Comparison of ENCODE assay signal across 8 mouse cellular contexts in the genomic region with DNA sequence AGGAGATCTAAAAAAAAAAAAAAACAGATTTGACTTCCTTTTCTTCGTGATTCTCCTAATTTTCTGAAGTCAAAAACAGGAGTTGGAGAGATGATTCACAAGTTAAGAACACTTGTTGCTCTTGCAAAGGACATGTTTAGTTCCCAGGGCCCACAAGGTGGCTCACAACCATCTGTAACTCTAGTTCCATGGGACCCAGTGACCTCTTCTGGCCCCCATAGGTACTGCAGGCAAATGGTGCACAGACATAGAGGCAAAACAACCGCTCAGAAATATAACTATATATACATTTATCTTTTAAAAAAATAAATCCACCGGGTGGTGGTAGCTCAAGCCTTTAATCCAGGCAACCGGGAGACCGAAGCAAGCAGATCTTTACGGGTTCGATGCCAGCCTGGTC. TPM values are rescaled to one million over a fixed set of nuclear protein-coding genes. Genes with fewer than 3 reads are reported as not detected.
A peak's percentile ranks its signal among the peaks of the same experiment; 100 is the strongest.
DNase-seq lines count a peak whose midpoint lies in the region; ATAC-seq and TF ChIP-seq lines count a peak whose summit lies in the region.

No protein-coding gene starts in this region.

- no peaks in the 10 kb centered on the region for H3K4me1 ChIP-seq in hindbrain, postnatal 0 days (ENCODE audit: insufficient read depth, low read length)
- 0 out of 2 replicates have a peak, but pooled peaks cover 2% of the 10 kb centered on the region for H3K4me1 ChIP-seq in limb, embryonic 11.5 days (ENCODE audit: control insufficient read depth, insufficient read depth, low read length)
- no peaks in the 10 kb centered on the region for H3K4me1 ChIP-seq in midbrain, embryonic 11.5 days (ENCODE audit: control insufficient read depth, insufficient read depth, low read length)

- H3K27me3 ChIP-seq in hindbrain, postnatal 0 days (ENCODE audit: insufficient read depth, low read length), result no peaks in the 10 kb centered on the region
- no peaks in the 10 kb centered on the region for H3K27me3 ChIP-seq in limb, embryonic 11.5 days (ENCODE audit: control insufficient read depth, insufficient read depth, low read length)
- H3K27me3 ChIP-seq in midbrain, embryonic 11.5 days (ENCODE audit: control insufficient read depth, insufficient read depth, low read length), result no peaks in the 10 kb centered on the region

- TF ChIP-seq CTCF in hindbrain, postnatal 0 days (IDR thresholded peaks at IDR 0.05; ENCODE audit: low read depth), result peak; percentile 72

- no peak for ATAC-seq in hindbrain, postnatal 0 days
- no peak for ATAC-seq in limb, embryonic 11.5 days (ENCODE audit: insufficient number of reproducible peaks, low FRiP score, low TSS enrichment, low read depth)
- ATAC-seq in midbrain, embryonic 11.5 days (ENCODE audit: low FRiP score), result no peak

- peak; percentile 26 for DNase-seq in left cerebral cortex, adult 11 months (ENCODE audit: low spot score)
- no peak for DNase-seq in left cerebral cortex, adult 8-10 months (ENCODE audit: low spot score in 2 of 2)
- peak; percentile 59 for DNase-seq in cerebellum, adult 9-10 months
- DNase-seq in frontal cortex, postnatal 10 days (ENCODE audit: low spot score in 2 of 2), result peak; percentile 20 to 22
- peak; percentile 74 for DNase-seq in hindbrain, postnatal 0 days (ENCODE audit: low spot score)
- peak; percentile 65 for DNase-seq in limb, embryonic 11.5 days (ENCODE audit: low spot score)
- peak; percentile 89 for DNase-seq in midbrain, embryonic 11.5 days (ENCODE audit: low spot score, missing footprints)
- peak; percentile 44 to 69 for DNase-seq in spleen, adult 18-20 months

- H3K9ac ChIP-seq in hindbrain, postnatal 0 days (replicated peaks; ENCODE audit: low read length), result no peak overlapping the region
- no peak overlapping the region for H3K9ac ChIP-seq in limb, embryonic 11.5 days (ENCODE audit: low read length)
- H3K9ac ChIP-seq in midbrain, embryonic 11.5 days (ENCODE audit: low read length), result no peak overlapping the region

- H3K9me3 ChIP-seq in hindbrain, postnatal 0 days (ENCODE audit: low read length), result no peaks in the 10 kb centered on the region
- H3K9me3 ChIP-seq in limb, embryonic 11.5 days (ENCODE audit: control insufficient read depth, low read length), result no peaks in the 10 kb centered on the region
- no peaks in the 10 kb centered on the region; the same call in 1 of the 2 replicates for H3K9me3 ChIP-seq in midbrain, embryonic 11.5 days (ENCODE audit: control insufficient read depth, low read length)

- peak overlapping the region; percentile 77 for H3K4me2 ChIP-seq in hindbrain, postnatal 0 days (ENCODE audit: low read depth, low read length)
- H3K4me2 ChIP-seq in limb, embryonic 11.5 days (ENCODE audit: low read depth, severe bottlenecking), result peak overlapping the region; percentile 15
- H3K4me2 ChIP-seq in midbrain, embryonic 11.5 days, result peak overlapping the region; percentile 54; the same call in 1 of the 2 replicates

- H3K4me3 ChIP-seq in hindbrain, postnatal 0 days (ENCODE audit: low read length), result peak overlapping the region; percentile 87; the same call in 1 of the 2 replicates
- no peak overlapping the region; the same call in 1 of the 2 replicates for H3K4me3 ChIP-seq in limb, embryonic 11.5 days (ENCODE audit: low read depth, low read length)
- H3K4me3 ChIP-seq in midbrain, embryonic 11.5 days (ENCODE audit: low read depth, low read length), result no peak overlapping the region

- H3K27ac ChIP-seq in hindbrain, postnatal 0 days, result no peak overlapping the region
- H3K27ac ChIP-seq in limb, embryonic 11.5 days (replicated peaks; ENCODE audit: low read depth, low read length), result no peak overlapping the region
- no peak overlapping the region for H3K27ac ChIP-seq in midbrain, embryonic 11.5 days (ENCODE audit: low read depth, low read length)

- H3K36me3 ChIP-seq in hindbrain, postnatal 0 days (ENCODE audit: insufficient read depth, low read length), result peaks cover 18% of the 10 kb centered on the region; the same call in 1 of the 2 replicates
- H3K36me3 ChIP-seq in limb, embryonic 11.5 days (ENCODE audit: control insufficient read depth, insufficient read depth, low read length), result peaks cover 5% of the 10 kb centered on the region; the same call in 1 of the 2 replicates
- H3K36me3 ChIP-seq in midbrain, embryonic 11.5 days (ENCODE audit: control insufficient read depth, insufficient read depth, low read length), result no peaks in the 10 kb centered on the region; the same call in 1 of the 2 replicates

- 24% methylated on average over 7 of the region's 7 CpGs for WGBS in hindbrain, postnatal 0 days
- WGBS in limb, embryonic 11.5 days, result 21% methylated on average over 7 of the region's 7 CpGs
- 27% methylated on average over 7 of the region's 7 CpGs for WGBS in midbrain, embryonic 11.5 days

RNA-seq across cellular contexts. Expression of a gene that starts 1.2 kb away (rescaled TPM):
- 10 to 100 TPM; 30.6 to 38.0 (median 32.7) TPM for total RNA-seq in left cerebral cortex, adult 8-10 months (2022)
- total RNA-seq in hindbrain, postnatal 0 days (2014; rRNA removed), result 45.5 and 51.0 TPM in 2 replicates
- 64.3 and 69.9 TPM in 2 replicates for polyA plus RNA-seq in hindbrain, postnatal 0 days (2015; fragmentation: Nextera tagmentation; extraction: Ambion mirVana)
- 73.3 and 74.5 TPM in 2 replicates for polyA plus RNA-seq in limb, embryonic 11.5 days (2014; fragmentation: Nextera tagmentation; extraction: Ambion mirVana)
- 81.5 and 82.2 TPM in 2 replicates for polyA plus RNA-seq in midbrain, embryonic 11.5 days (2014; fragmentation: Nextera tagmentation; extraction: Ambion mirVana)

RNA-seq across cellular contexts. Expression of a gene that starts 11.2 kb away (rescaled TPM):
- 10 to 100 TPM; 14.8 to 20.7 (median 18.6) TPM for total RNA-seq in left cerebral cortex, adult 8-10 months (2022)
- 40.5 and 42.0 TPM in 2 replicates for total RNA-seq in hindbrain, postnatal 0 days (2014; rRNA removed)
- polyA plus RNA-seq in hindbrain, postnatal 0 days (2015; fragmentation: Nextera tagmentation; extraction: Ambion mirVana), result 6.0 and 6.3 TPM in 2 replicates
- polyA plus RNA-seq in limb, embryonic 11.5 days (2014; fragmentation: Nextera tagmentation; extraction: Ambion mirVana), result 28.4 and 33.2 TPM in 2 replicates
- 29.8 and 32.2 TPM in 2 replicates for polyA plus RNA-seq in midbrain, embryonic 11.5 days (2014; fragmentation: Nextera tagmentation; extraction: Ambion mirVana)

Comparison
In these comparisons a context has a peak if more than half of its experiments do, and no peak if none do; other contexts are left out.
1. DNase-seq: peak in left cerebral cortex, adult 11 months (single experiment), cerebellum, adult 9-10 months (single experiment), frontal cortex, postnatal 10 days (2 of 2), hindbrain, postnatal 0 days (single experiment), limb, embryonic 11.5 days (single experiment), midbrain, embryonic 11.5 days (single experiment) and spleen, adult 18-20 months (2 of 2); none in left cerebral cortex, adult 8-10 months (0 of 2).
2. H3K4me2 ChIP-seq: peak in every context shown above with its lines; median percentile 77 in hindbrain, postnatal 0 days; 54 in midbrain, embryonic 11.5 days; 15 in limb, embryonic 11.5 days.